Mouse (Mus musculus): ENCODE results near the gene Fam131b. TPM values are rescaled to one million over a fixed set of nuclear protein-coding genes. Genes with fewer than 3 reads are reported as not detected.

The Fam131b gene
- polyA plus RNA-seq, 1 experiment, result 15.6 TPM

- TF ChIP-seq USF1 (IDR thresholded peaks at IDR 0.05; ENCODE audit: low read depth) (no peak), MYOD1 (IDR thresholded peaks at IDR 0.05; ENCODE audit: control insufficient read depth, insufficient read length, low read depth) (no peak), CEBPB (IDR thresholded peaks at IDR 0.05; ENCODE audit: low read depth) (no peak), FOSL1 (IDR thresholded peaks at IDR 0.05; ENCODE audit: insufficient read depth, low read length, poor library complexity, severe bottlenecking) (no peak), CTCF (IDR thresholded peaks at IDR 0.05; ENCODE audit: control insufficient read depth, insufficient read depth, insufficient read length) (no peak), MYOG (IDR thresholded peaks at IDR 0.05; ENCODE audit: control insufficient read depth, extremely low read depth, insufficient read length) (no peak), MAX (IDR thresholded peaks at IDR 0.05) (no peak)
- Histone ChIP-seq H3K79me3 (ENCODE audit: low read depth) (peaks cover 57% of the 10 kb centered on the region), H3K27me3 (ENCODE audit: control insufficient read depth, insufficient read depth, insufficient read length) (no peaks in the 10 kb centered on the region), H3K4me3 (ENCODE audit: insufficient read depth, poor library complexity, severe bottlenecking) (peak overlapping the region; percentile 96), H3ac (ENCODE audit: control insufficient read depth, insufficient read length, low read depth) (peak overlapping the region; percentile 98), H3K36me3 (ENCODE audit: control insufficient read depth, insufficient read depth) (peaks cover 56% of the 10 kb centered on the region), H3K79me2 (ENCODE audit: control insufficient read depth, insufficient read depth) (peaks cover 63% of the 10 kb centered on the region)
These were observed 26.7 kb upstream of the Fam131b start for GRCm38 (mm10) chr6:42350968-42351775.

- H3ac ChIP-seq (ENCODE audit: control insufficient read depth, insufficient read length, low read depth), result peak overlapping the region; percentile 98
- H3K4me3 ChIP-seq (ENCODE audit: insufficient read depth, poor library complexity, severe bottlenecking), result peak overlapping the region; percentile 96
- H3K79me3 ChIP-seq (ENCODE audit: low read depth), result peaks cover 50% of the 10 kb centered on the region
- H3K27me3 ChIP-seq (ENCODE audit: control insufficient read depth, insufficient read depth, insufficient read length), result no peaks in the 10 kb centered on the region
- peaks cover 54% of the 10 kb centered on the region for H3K79me2 ChIP-seq (ENCODE audit: control insufficient read depth, insufficient read depth)
- peaks cover 47% of the 10 kb centered on the region for H3K36me3 ChIP-seq (ENCODE audit: control insufficient read depth, insufficient read depth)
- TF ChIP-seq CTCF (IDR thresholded peaks at IDR 0.05; ENCODE audit: control insufficient read depth, insufficient read depth, insufficient read length) (no peak), FOSL1 (IDR thresholded peaks at IDR 0.05; ENCODE audit: insufficient read depth, low read length, poor library complexity, severe bottlenecking) (no peak), CEBPB (IDR thresholded peaks at IDR 0.05; ENCODE audit: low read depth) (no peak), USF1 (IDR thresholded peaks at IDR 0.05; ENCODE audit: low read depth) (no peak), MAX (IDR thresholded peaks at IDR 0.05) (no peak), MYOG (IDR thresholded peaks at IDR 0.05; ENCODE audit: control insufficient read depth, extremely low read depth, insufficient read length) (no peak), MYOD1 (IDR thresholded peaks at IDR 0.05; ENCODE audit: control insufficient read depth, insufficient read length, low read depth) (no peak)
These were observed 25.9 kb upstream of the Fam131b start for GRCm38 (mm10) chr6:42350021-42350967.

- Histone ChIP-seq H3K27me3 (ENCODE audit: control insufficient read depth, insufficient read depth, insufficient read length) (no peaks in the 10 kb centered on the region), H3K4me3 (ENCODE audit: insufficient read depth, poor library complexity, severe bottlenecking) (peak within 1 kb of the TSS; percentile 96), H3K79me2 (ENCODE audit: control insufficient read depth, insufficient read depth) (peaks cover 47% of the 10 kb centered on the region), H3K79me3 (ENCODE audit: low read depth) (peaks cover 42% of the 10 kb centered on the region), H3K36me3 (ENCODE audit: control insufficient read depth, insufficient read depth) (peaks cover 39% of the 10 kb centered on the region), H3ac (ENCODE audit: control insufficient read depth, insufficient read length, low read depth) (peak within 1 kb of the TSS; percentile 98)
- peak; percentile 79 for TF ChIP-seq USF1 (IDR thresholded peaks at IDR 0.05; ENCODE audit: low read depth)
- peak; percentile 86 for TF ChIP-seq MAX (IDR thresholded peaks at IDR 0.05)
- no peak for TF ChIP-seq CEBPB (IDR thresholded peaks at IDR 0.05; ENCODE audit: low read depth)
- no peak for TF ChIP-seq CTCF (IDR thresholded peaks at IDR 0.05; ENCODE audit: control insufficient read depth, insufficient read depth, insufficient read length)
- TF ChIP-seq MYOD1 (IDR thresholded peaks at IDR 0.05; ENCODE audit: control insufficient read depth, insufficient read length, low read depth), result no peak
- TF ChIP-seq MYOG (IDR thresholded peaks at IDR 0.05; ENCODE audit: control insufficient read depth, extremely low read depth, insufficient read length), result no peak
- TF ChIP-seq FOSL1 (IDR thresholded peaks at IDR 0.05; ENCODE audit: insufficient read depth, low read length, poor library complexity, severe bottlenecking), result no peak
These were observed 25.1 kb upstream of the Fam131b start, which contains the start of gene Zyx for GRCm38 (mm10) chr6:42349426-42350020. Zyx (plus strand) TSS chr6:42349630.

- peak overlapping the region; percentile 76 for H3ac ChIP-seq (ENCODE audit: control insufficient read depth, insufficient read length, low read depth)
- H3K4me3 ChIP-seq (ENCODE audit: insufficient read depth, poor library complexity, severe bottlenecking), result peak overlapping the region; percentile 32
- TF ChIP-seq CTCF (IDR thresholded peaks at IDR 0.05; ENCODE audit: control insufficient read depth, insufficient read depth, insufficient read length), result peak; percentile 26
- no peak for TF ChIP-seq MAX (IDR thresholded peaks at IDR 0.05)
These were observed 24.6 kb upstream of the Fam131b start for GRCm38 (mm10) chr6:42349006-42349425.

GRCm38 (mm10) chr6:42348281-42349005, 24.0 kb upstream of the Fam131b start:
- Histone ChIP-seq H3ac (ENCODE audit: control insufficient read depth, insufficient read length, low read depth) (peak overlapping the region; percentile 27), H3K27me3 (ENCODE audit: control insufficient read depth, insufficient read depth, insufficient read length) (no peaks in the 10 kb centered on the region)

More at GRCm38 (mm10) chr6:42349006-42349425, 24.6 kb upstream of the Fam131b start:
- Histone ChIP-seq H3K27me3 (ENCODE audit: control insufficient read depth, insufficient read depth, insufficient read length) (no peaks in the 10 kb centered on the region), H3K79me2 (ENCODE audit: control insufficient read depth, insufficient read depth) (peaks cover 41% of the 10 kb centered on the region), H3K36me3 (ENCODE audit: control insufficient read depth, insufficient read depth) (peaks cover 34% of the 10 kb centered on the region), H3K79me3 (ENCODE audit: low read depth) (peaks cover 39% of the 10 kb centered on the region)

More at GRCm38 (mm10) chr6:42348281-42349005, 24.0 kb upstream of the Fam131b start:
- peak overlapping the region; percentile 32 for H3K4me3 ChIP-seq (ENCODE audit: insufficient read depth, poor library complexity, severe bottlenecking)
- peaks cover 36% of the 10 kb centered on the region for H3K79me2 ChIP-seq (ENCODE audit: control insufficient read depth, insufficient read depth)
- H3K79me3 ChIP-seq (ENCODE audit: low read depth), result peaks cover 34% of the 10 kb centered on the region
- peaks cover 29% of the 10 kb centered on the region for H3K36me3 ChIP-seq (ENCODE audit: control insufficient read depth, insufficient read depth)
- TF ChIP-seq FOSL1 (IDR thresholded peaks at IDR 0.05; ENCODE audit: insufficient read depth, low read length, poor library complexity, severe bottlenecking), result no peak
- TF ChIP-seq MAX (IDR thresholded peaks at IDR 0.05), result no peak
- no peak for TF ChIP-seq MYOG (IDR thresholded peaks at IDR 0.05; ENCODE audit: control insufficient read depth, extremely low read depth, insufficient read length)
- TF ChIP-seq USF1 (IDR thresholded peaks at IDR 0.05; ENCODE audit: low read depth), result no peak
- no peak for TF ChIP-seq MYOD1 (IDR thresholded peaks at IDR 0.05; ENCODE audit: control insufficient read depth, insufficient read length, low read depth)
- TF ChIP-seq CTCF (IDR thresholded peaks at IDR 0.05; ENCODE audit: control insufficient read depth, insufficient read depth, insufficient read length), result no peak
- TF ChIP-seq CEBPB (IDR thresholded peaks at IDR 0.05; ENCODE audit: low read depth), result no peak
